Mouse (Mus musculus) cerebellum, adult (tissue): ENCODE measurements around the gene Gm21962.

ENCODE experiments used
- ATAC-seq: cut with Nextera tagmentation; 2 replicates; pipeline ENCODE4 v1.9.2; 2017; ENCODE audit warnings: mild to moderate bottlenecking, moderate library complexity, mixed read lengths; ENCODE audit not compliant: insufficient number of reproducible peaks, low FRiP score, low TSS enrichment

Gene Gm21962

DNA sequence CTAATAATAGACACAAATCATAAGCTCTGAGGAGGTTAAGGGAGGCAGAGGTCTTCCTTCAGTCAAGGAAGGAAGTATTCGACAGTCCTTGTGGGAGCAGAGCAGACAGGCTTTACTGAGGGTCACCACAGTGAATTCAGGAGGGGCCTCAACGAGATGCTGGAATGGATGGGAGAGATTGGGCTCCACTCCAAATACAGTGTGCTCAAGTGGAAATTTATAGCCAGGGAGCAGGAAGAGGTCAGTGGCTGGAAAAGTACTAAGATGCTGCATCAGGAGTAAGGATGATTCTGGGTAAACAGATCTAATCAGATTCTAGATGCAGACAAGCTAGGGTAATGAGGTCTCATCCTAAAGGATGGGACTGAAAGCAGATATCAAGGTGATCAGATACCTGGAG, 44.6 kb downstream of the Gm21962 start:
- ATAC-seq = no peak

DNA sequence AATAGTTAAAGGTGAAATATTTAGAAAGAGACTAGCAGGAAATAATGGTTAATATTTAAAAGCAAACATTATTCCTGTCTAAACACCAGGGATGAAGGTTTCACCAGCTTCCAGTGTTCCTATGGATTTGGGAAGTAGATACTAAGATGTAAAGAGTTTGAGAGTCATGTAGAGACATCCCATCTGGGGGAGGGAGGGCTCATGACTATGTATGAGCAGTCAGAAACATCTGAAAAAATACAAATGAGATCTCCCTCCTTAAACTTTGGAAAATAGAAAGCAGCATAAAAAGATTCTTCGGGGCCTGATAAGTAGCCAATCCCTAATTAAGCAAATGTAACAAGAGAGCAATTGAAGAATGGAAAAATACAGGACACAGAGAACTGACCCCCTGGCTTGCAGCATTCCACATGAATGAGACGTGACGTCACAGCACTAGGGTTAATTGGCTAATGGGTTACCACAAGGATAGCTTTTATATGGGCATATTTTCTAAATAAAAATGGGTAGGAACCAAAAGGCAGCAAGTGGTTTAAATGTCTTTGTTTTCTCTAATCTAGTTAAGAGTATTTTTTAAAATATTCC, 45.3 kb downstream of the Gm21962 start:
- no peak for ATAC-seq
